Mouse (Mus musculus) thymus, adult 2 months (tissue): ENCODE results near the gene Lars2. TPM values are rescaled to one million over a fixed set of nuclear protein-coding genes. Genes with fewer than 3 reads are reported as not detected.

ENCODE experiments used
- DNase-seq: peaks from one replicate; pipeline ENCODE4 v3.0.0; 2021
- H3K27ac ChIP-seq: fragments of 200-500 bp; 2 replicates; pipeline ENCODE4 v1.5.1; 2012; ENCODE audit warnings: low read length, control low read depth; ENCODE audit not compliant: control insufficient read depth, insufficient read depth
- H3K27me3 ChIP-seq: fragments of 200-500 bp; 2 replicates; pipeline ENCODE4 v1.6.1; 2012; ENCODE audit warnings: mild to moderate bottlenecking, low read length, moderate library complexity, mixed read lengths; ENCODE audit not compliant: control insufficient read depth, insufficient read depth
- H3K36me3 ChIP-seq: fragments of 200-500 bp; 2 replicates; pipeline ENCODE4 v1.6.1; 2012; ENCODE audit warnings: mild to moderate bottlenecking, low read length, moderate library complexity; ENCODE audit not compliant: control insufficient read depth, insufficient read depth
- H3K4me1 ChIP-seq: fragments of 200-500 bp; replicated peaks from 2 replicates; pipeline ENCODE4 v1.6.1; 2012; ENCODE audit warnings: low read length; ENCODE audit not compliant: control insufficient read depth, insufficient read depth
- H3K4me3 ChIP-seq: fragments of 200-500 bp; 2 replicates; pipeline ENCODE4 v1.5.1; 2012; ENCODE audit warnings: mild to moderate bottlenecking, low read length, control low read depth, moderate library complexity; ENCODE audit not compliant: control insufficient read depth, insufficient read depth
- CTCF ChIP-seq: fragments of 200-500 bp; IDR thresholded peaks from 2 replicates; pipeline ENCODE4 v1.5.1; 2012; ENCODE audit warnings: mild to moderate bottlenecking, control low read depth, low read length, moderate library complexity, borderline replicate concordance; ENCODE audit not compliant: control insufficient read depth, poor library complexity, insufficient read depth; ENCODE audit errors: extremely low read depth
- POLR2A ChIP-seq: fragments of 200-500 bp; IDR thresholded peaks from 2 replicates; pipeline ENCODE4 v1.6.1; 2012; ENCODE audit warnings: mild to moderate bottlenecking, low read length, control low read depth, moderate library complexity; ENCODE audit not compliant: control insufficient read depth, poor library complexity, insufficient read depth; ENCODE audit errors: extremely low read depth
- WGBS: fragments of 180-500 bp; shearing (Covaris S2); methylation state at CpG from one replicate; pipeline ENCODE4 v1.1.7; 2018; 5-methylcytosine and 5-hydroxymethylcytosine counted together
- polyA plus RNA-seq: library from polyadenylated mRNA; depleted of rRNA; stranded (reverse); fragments of >200 nt; gene quantifications from 2 replicates; pipeline ENCODE4 v1.2.3, GENCODE M21; 2012

The Lars2 gene
- polyA plus RNA-seq, 1 experiment: 634 TPM

DNA sequence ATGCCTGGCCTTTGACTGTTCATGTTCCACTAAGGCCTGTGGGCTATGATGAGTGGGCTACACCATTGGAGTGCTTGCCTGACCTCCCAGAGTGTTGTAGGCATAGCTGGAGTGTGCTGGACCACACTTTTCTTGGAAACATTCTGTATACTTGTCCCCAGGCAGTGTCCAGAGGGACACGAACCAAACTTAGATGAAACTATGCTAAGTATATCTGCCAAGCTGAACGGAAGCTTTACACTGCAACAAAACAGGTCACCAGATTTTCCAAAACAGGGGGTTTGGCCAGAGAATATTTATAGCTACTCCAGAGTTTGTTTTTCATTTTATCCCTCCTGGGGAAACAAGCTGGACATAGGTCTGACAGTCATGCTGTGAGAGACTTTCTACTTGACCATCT is 122.3 kb downstream of the Lars2 start:
- H3K4me1 ChIP-seq: peaks cover 16% of the 10 kb centered on the region
- 87% methylated on average over 2 of the region's 2 CpGs for WGBS
- H3K27ac ChIP-seq: no peak overlapping the region
- TF ChIP-seq POLR2A (no peak), CTCF (no peak)
- H3K36me3 ChIP-seq: peaks cover 9% of the 10 kb centered on the region
- no peak for DNase-seq
- H3K27me3 ChIP-seq: no peaks in the 10 kb centered on the region
- no peak overlapping the region for H3K4me3 ChIP-seq

GRCm38 (mm10) chr9:123489727-123490343 is 123.1 kb downstream of the Lars2 start:
- 83% methylated on average over 9 of the region's 9 CpGs for WGBS
- no peaks in the 10 kb centered on the region for H3K27me3 ChIP-seq
- no peak overlapping the region for H3K4me3 ChIP-seq
- peaks cover 7% of the 10 kb centered on the region; the same call in 1 of the 2 replicates for H3K36me3 ChIP-seq
- H3K4me1 ChIP-seq: peaks cover 15% of the 10 kb centered on the region; the same call in 1 of the 2 replicates
- no peak for TF ChIP-seq POLR2A
- TF ChIP-seq CTCF: no peak
- no peak for DNase-seq
- no peak overlapping the region for H3K27ac ChIP-seq

GRCm38 (mm10) chr9:123490930-123491329 is 124.2 kb downstream of the Lars2 start:
- Histone ChIP-seq H3K4me3 (no peak overlapping the region), H3K4me1 (peaks cover 15% of the 10 kb centered on the region; the same call in 1 of the 2 replicates), H3K27ac (no peak overlapping the region), H3K27me3 (no peaks in the 10 kb centered on the region), H3K36me3 (peaks cover 3% of the 10 kb centered on the region; the same call in 1 of the 2 replicates)
- no peak for TF ChIP-seq CTCF
- TF ChIP-seq POLR2A: no peak
- DNase-seq: no peak
- WGBS: 80% methylated on average over 5 of the region's 5 CpGs

DNA sequence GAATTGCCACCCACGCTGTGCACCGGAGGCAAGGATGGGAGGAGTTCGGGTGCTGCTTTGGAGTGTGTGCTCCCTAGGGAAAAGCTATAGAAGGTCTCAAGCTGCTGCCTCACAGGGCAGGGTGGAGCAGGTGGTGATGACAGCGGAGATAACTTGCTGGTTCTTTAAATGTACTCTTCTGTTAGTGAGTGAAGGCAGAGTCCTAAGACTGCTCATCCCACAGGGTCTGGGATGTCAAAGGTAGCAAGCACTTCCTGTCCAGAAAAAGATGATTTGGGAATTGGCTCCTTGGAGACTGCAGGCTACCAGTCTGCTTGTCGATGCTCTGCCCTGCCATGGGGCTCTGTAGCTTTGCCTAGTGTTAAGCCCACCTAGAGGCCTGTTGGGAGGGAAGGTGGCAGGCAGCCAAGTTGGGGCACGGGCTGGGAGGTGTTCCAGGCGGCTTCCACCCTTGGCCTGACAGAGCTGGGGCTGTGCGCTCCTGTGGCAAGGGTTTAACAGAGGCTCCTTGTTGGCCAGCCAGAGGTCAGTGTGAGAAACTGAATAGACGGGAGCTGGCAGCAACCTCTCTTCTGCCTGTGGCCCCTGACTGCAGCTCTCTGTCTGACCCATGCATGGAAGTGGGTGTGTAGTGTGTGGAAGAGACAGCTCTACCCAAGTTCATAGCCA is 125.3 kb downstream of the Lars2 start:
- WGBS: 86% methylated on average over 9 of the region's 9 CpGs
- TF ChIP-seq POLR2A (no peak), CTCF (no peak)
- Histone ChIP-seq H3K4me3 (no peak overlapping the region), H3K4me1 (0 out of 2 replicates have a peak, but pooled peaks cover 13% of the 10 kb centered on the region), H3K27me3 (no peaks in the 10 kb centered on the region), H3K36me3 (no peaks in the 10 kb centered on the region; the same call in 1 of the 2 replicates), H3K27ac (no peak overlapping the region; the same call in 1 of the 2 replicates)
- no peak for DNase-seq

- no peak overlapping the region for H3K27ac ChIP-seq
- peaks cover 12% of the 10 kb centered on the region for H3K4me1 ChIP-seq
- TF ChIP-seq POLR2A (no peak), CTCF (no peak)
- 0 out of 2 replicates have a peak, but pooled peaks cover 3% of the 10 kb centered on the region for H3K36me3 ChIP-seq
- no peak for DNase-seq
- WGBS: 93% methylated on average over 13 of the region's 13 CpGs
- H3K27me3 ChIP-seq: no peaks in the 10 kb centered on the region
- no peak overlapping the region for H3K4me3 ChIP-seq
Measured at GRCm38 (mm10) chr9:123496665-123497064, 129.9 kb downstream of the Lars2 start.

- no peak overlapping the region for H3K27ac ChIP-seq
- WGBS: 6% methylated on average over 5 of the region's 5 CpGs
- peak; percentile 24 for DNase-seq
Measured at GRCm38 (mm10) chr9:123497906-123498305, 131.2 kb downstream of the Lars2 start.

DNA sequence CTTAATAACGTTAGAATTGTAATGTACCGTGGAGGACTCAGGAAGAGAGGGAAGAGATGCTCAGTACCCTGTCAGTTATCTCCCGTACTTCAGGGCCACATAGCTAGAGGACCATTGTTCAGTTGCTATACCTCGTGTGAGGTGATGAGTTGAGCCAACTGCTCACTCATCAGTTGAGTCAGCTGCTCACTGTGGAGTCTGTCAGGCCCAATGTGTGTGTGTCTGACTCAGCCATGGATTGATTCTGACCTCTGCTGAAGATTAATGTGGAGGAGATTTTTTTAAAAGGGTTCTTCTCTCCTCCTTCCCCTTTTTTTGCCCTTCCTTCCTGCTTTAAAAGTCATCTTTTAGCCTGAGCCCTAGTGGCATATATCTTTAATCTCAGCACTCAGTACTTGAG is 133.8 kb downstream of the Lars2 start:
- WGBS: 89% methylated on average over 4 of the region's 4 CpGs
- Histone ChIP-seq H3K27ac (no peak overlapping the region), H3K4me3 (no peak overlapping the region), H3K27me3 (no peaks in the 10 kb centered on the region), H3K4me1 (peaks cover 6% of the 10 kb centered on the region), H3K36me3 (peaks cover 18% of the 10 kb centered on the region)
- no peak for DNase-seq
- TF ChIP-seq POLR2A: no peak
- no peak for TF ChIP-seq CTCF

More at GRCm38 (mm10) chr9:123497906-123498305, 131.2 kb downstream of the Lars2 start:
- H3K4me3 ChIP-seq: no peak overlapping the region
- peaks cover 10% of the 10 kb centered on the region for H3K36me3 ChIP-seq
- H3K4me1 ChIP-seq: peaks cover 6% of the 10 kb centered on the region
- no peaks in the 10 kb centered on the region for H3K27me3 ChIP-seq
- no peak for TF ChIP-seq POLR2A
